Mouse (Mus musculus) layer of hippocampus, adult 9-10 months (tissue): ENCODE results near the gene Smok2b.
"Not testable (repeated sequence)": the region's sequence is repeated elsewhere in the genome, so short reads cannot be mapped to it uniquely, and the experiment has no call there.

ENCODE experiments used
- DNase-seq: peaks from one replicate; pipeline ENCODE4 v3.0.0; 2022; ENCODE audit warnings: low spot score

Gene Smok2b

DNA sequence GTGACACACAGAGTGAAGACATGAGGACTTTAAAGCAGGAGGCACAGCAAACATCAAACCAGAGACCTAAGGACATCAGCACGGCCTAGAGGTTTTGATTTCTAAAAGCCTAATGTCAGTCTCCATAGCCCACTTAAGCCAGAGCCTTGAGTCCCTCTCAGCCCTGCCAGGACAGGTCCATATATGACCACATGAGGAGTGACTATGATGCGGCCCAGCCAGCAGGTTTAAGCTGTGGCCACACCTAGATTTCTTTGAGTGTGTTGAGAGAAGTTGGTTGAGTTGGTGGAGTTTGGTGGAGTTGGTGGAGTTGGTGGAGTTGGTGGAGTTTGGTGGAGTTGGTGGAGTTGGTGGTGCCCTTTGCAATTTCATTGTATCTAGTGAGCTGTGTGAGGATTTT is at the start of gene Smok2b:
Smok2b (plus strand) TSS at position 301 of the 400 bp plus-strand sequence.
- DNase-seq = not testable (repeated sequence)

- DNase-seq = not testable (repeated sequence)
Measured at GRCm38 (mm10) chr17:13180491-13180890, 49.6 kb upstream of the Smok2b start.

DNA sequence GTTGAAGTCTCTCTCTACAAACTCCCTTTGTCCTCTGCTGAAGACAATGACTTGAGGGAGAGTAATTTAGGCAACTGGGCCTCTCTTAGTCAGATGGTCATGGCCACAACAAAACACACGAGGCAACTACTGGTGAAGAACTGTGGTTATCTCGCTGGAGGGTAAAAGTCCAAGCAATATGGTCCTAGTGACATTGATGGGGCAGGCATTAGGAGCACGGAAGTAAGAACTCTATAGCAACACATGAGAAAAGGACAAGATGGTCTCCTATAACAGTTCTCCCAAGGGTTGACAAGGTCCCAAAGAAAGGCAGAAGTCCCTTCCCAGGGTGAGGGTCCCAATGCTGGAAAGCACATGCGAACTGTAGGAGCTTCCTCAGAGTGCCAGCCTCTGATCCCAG is 47.3 kb upstream of the Smok2b start:
- not testable (repeated sequence) for DNase-seq

GRCm38 (mm10) chr17:13184514-13184913 is 45.5 kb upstream of the Smok2b start:
- DNase-seq = peak; percentile 64

- not testable (repeated sequence) for DNase-seq
Measured at GRCm38 (mm10) chr17:13186541-13186940, 43.5 kb upstream of the Smok2b start.

- not testable (repeated sequence) for DNase-seq
Measured at GRCm38 (mm10) chr17:13187621-13188020, 42.4 kb upstream of the Smok2b start.

- DNase-seq = not testable (repeated sequence)
Measured at GRCm38 (mm10) chr17:13188846-13189245, 41.2 kb upstream of the Smok2b start.

GRCm38 (mm10) chr17:13190836-13191583 is 39.0 kb upstream of the Smok2b start:
- DNase-seq = not testable (repeated sequence)

GRCm38 (mm10) chr17:13196486-13196885 is 33.6 kb upstream of the Smok2b start:
- not testable (repeated sequence) for DNase-seq

DNA sequence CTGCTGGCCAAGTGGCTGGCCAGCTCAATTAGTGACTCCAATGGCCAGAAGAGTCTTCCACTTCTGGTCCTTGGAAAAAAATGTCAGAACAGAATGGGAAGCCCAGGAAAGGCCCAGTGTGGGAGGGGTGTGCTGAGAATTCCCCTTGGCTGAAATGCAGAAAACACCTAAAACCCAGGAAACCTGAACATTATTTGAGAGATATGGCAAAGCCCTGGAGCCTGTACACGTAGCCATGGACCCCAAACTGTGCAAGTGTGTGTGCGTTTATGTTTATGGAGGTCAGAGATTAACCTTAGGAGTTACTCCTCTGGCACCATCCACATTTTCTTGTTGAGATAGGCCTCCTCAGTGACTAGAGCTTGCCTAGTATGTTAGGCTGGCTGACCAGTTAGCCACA is 31.2 kb upstream of the Smok2b start:
- DNase-seq = not testable (repeated sequence)

GRCm38 (mm10) chr17:13199880-13200409 is 30.1 kb upstream of the Smok2b start:
- DNase-seq = not testable (repeated sequence)

DNA sequence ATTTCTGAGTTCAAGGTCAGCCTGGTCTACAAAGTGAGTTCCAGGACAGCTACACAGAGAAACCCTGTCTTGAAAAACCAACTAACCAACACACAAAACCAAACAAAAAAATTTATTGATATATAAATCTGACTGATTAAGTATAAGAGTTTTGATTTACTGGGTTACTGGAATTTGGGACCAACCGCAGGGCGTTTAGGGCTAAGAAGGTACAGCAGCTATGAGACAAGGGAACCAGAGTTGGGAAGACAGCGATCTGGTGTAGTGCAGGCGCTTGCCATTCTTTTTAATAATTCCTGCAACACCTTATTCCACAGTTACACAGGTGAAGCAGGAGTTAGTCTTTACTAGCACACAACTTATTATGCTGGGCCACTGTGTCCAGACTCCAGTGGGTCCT is 28.5 kb upstream of the Smok2b start:
- not testable (repeated sequence) for DNase-seq

GRCm38 (mm10) chr17:13202453-13203107 is 27.5 kb upstream of the Smok2b start:
- DNase-seq = not testable (repeated sequence)

GRCm38 (mm10) chr17:13205247-13205646 is 24.8 kb upstream of the Smok2b start:
- not testable (repeated sequence) for DNase-seq

GRCm38 (mm10) chr17:13206491-13206890 is 23.6 kb upstream of the Smok2b start:
- no peak for DNase-seq

- not testable (repeated sequence) for DNase-seq
Measured at GRCm38 (mm10) chr17:13208460-13208859, 21.6 kb upstream of the Smok2b start.

- no peak for DNase-seq
Measured at GRCm38 (mm10) chr17:13212136-13212850, 17.8 kb upstream of the Smok2b start.

DNA sequence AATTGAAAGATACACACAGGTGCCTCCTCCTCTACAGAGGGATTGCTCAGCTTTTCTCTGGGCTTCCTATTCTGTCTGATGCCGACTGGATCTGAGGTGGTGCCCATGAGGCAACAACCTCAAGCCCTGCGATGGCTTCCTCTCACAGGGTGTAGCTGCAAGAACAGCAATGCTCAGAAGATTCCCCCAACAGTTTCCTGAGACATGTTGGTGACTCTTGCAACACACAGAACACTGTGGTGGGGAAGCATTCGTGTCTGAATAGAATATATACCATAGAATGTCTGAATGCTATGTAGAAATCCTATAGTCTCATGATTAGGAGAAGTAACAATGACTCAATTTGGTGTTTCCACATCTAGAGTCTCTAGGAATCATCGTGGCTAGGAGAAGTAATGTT is 15.9 kb upstream of the Smok2b start:
- DNase-seq = no peak

DNA sequence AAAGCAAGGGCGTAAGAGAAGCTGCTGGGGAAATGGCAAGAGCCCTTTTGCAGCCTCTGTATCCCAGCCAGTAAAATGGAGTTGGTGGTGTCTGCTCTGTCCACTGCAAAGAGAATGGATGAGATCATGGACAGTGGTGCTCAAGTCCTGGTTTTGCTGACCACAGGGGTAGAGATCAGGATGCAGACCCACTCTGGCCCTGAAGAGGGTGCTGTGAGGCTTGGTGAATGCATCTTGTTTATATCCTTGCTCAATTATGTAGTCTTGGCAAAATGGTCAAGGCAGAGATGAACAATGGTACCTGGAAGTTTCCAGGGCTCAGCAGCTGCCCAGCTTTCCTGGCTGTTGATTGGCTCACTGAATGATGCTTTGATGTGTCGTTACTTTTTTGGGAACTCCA is 14.5 kb upstream of the Smok2b start:
- DNase-seq = no peak

DNA sequence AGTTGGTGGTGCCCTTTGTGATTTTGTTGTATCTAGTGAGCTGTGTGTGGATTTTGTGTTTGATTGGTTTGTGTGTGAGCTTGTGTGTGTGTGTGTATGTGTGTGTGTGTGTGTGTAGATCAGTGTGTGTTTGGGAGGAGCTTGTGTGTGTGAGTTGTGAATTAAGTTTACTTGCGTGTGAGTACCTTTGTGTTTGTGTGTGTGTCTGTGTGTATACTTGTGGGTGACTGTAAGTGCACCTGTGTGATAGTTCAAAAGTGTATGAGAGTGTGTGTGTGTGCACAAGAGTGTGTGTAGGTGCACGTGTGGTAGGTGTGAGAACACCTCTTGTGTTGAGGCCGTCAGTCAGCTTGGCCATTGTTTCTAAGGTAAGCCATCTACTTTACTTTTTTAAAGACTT is 9.2 kb upstream of the Smok2b start, which contains the start of gene Smok2a:
Smok2a (plus strand) TSS at position 301 of the 400 bp plus-strand sequence.
- DNase-seq = no peak

GRCm38 (mm10) chr17:13221921-13222320 is 8.1 kb upstream of the Smok2b start:
- DNase-seq = not testable (repeated sequence)

DNA sequence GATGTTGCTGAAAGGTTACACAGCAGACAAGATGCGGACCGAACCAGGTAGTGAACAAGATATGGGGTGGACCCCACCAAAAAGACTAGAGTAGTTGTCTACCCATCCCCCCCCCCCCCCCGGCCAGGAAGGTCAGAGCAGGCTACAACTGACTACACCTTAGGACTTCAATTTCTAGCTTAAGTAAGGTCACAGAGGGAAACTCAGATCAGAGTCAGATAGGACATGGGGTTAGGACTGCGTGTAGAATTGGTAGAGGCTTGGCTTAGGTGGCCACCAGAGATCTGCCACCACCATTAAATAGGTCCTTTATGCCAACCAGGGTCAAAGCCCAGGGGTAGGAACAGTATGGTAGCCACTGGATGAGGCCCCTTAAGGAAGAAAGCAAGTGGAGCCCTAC is 9.4 kb downstream of the Smok2b start:
- not testable (repeated sequence) for DNase-seq
